Mouse (Mus musculus) forebrain, embryonic 12.5 days (tissue): ENCODE results near the gene Srcin1. TPM values are rescaled to one million over a fixed set of nuclear protein-coding genes. Genes with fewer than 3 reads are reported as not detected.
A peak's percentile ranks its signal among the peaks of the same experiment; 100 is the strongest.

Experiments
- ATAC-seq: fragments of 200-750 bp; cut with Nextera tagmentation; 2 replicates; pipeline ENCODE4 v1.8.0; 2017; ENCODE audit warnings: moderate TSS enrichment; ENCODE audit not compliant: low FRiP score
- H3K27ac ChIP-seq: fragments of 300-500 bp; sonication (generic); 2 replicates; pipeline ENCODE4 v1.5.1; 2016; ENCODE audit warnings: mild to moderate bottlenecking
- H3K27me3 ChIP-seq: fragments of 300-500 bp; sonication (generic); 2 replicates; pipeline ENCODE4 v1.6.1; 2016; ENCODE audit warnings: mild to moderate bottlenecking
- H3K36me3 ChIP-seq: fragments of 300-500 bp; sonication (generic); replicated peaks from 2 replicates; pipeline ENCODE4 v1.6.1; 2016; ENCODE audit warnings: mild to moderate bottlenecking
- H3K4me1 ChIP-seq: fragments of 300-500 bp; sonication (generic); 2 replicates; pipeline ENCODE4 v1.6.1; 2016
- H3K4me2 ChIP-seq: fragments of 300-500 bp; sonication (generic); 2 replicates; pipeline ENCODE4 v1.6.1; 2016; ENCODE audit warnings: mild to moderate bottlenecking, moderate library complexity
- H3K4me3 ChIP-seq: fragments of 300-500 bp; sonication (generic); replicated peaks from 2 replicates; pipeline ENCODE4 v1.5.1; 2016; ENCODE audit warnings: mild to moderate bottlenecking
- H3K9ac ChIP-seq: fragments of 300-500 bp; sonication (generic); 2 replicates; pipeline ENCODE4 v1.6.1; 2016; ENCODE audit warnings: mild to moderate bottlenecking
- H3K9me3 ChIP-seq: fragments of 300-500 bp; sonication (generic); 2 replicates; pipeline ENCODE4 v1.6.1; 2016
- WGBS: fragments of 180-500 bp; shearing (Covaris S2); methylation state at CpG from one replicate; pipeline ENCODE4 v1.1.7; 2016; 5-methylcytosine and 5-hydroxymethylcytosine counted together
- polyA plus RNA-seq: library from polyadenylated mRNA; unstranded; fragments of >200 nt; fragmentation: Nextera tagmentation; extraction: Ambion mirVana; gene quantifications from 2 replicates; pipeline ENCODE4 v1.2.1, GENCODE M21; 2016

Gene Srcin1
- polyA plus RNA-seq = 5.2 and 5.7 TPM in 2 replicates

GRCm38 (mm10) chr11:97576136-97576906, at the start of gene Srcin1:
Srcin1 (minus strand) TSS chr11:97576186.
- H3K4me2 ChIP-seq = peak within 1 kb of the TSS; percentile 85
- peak within 1 kb of the TSS; percentile 95 for H3K9ac ChIP-seq
- peaks cover 61% of the 10 kb centered on the region for H3K4me1 ChIP-seq
- no peaks in the 10 kb centered on the region for H3K36me3 ChIP-seq
- H3K27me3 ChIP-seq = peaks cover 28% of the 10 kb centered on the region
- H3K27ac ChIP-seq = peak within 1 kb of the TSS; percentile 96
- no peak for ATAC-seq
- 33% methylated on average over 9 of the region's 9 CpGs for WGBS
- peak within 1 kb of the TSS; percentile 76 for H3K4me3 ChIP-seq
- no peaks in the 10 kb centered on the region for H3K9me3 ChIP-seq

GRCm38 (mm10) chr11:97625551-97625950, 49.6 kb upstream of the Srcin1 start:
- H3K27ac ChIP-seq = no peak overlapping the region
- peaks cover 77% of the 10 kb centered on the region for H3K27me3 ChIP-seq
- H3K36me3 ChIP-seq = no peaks in the 10 kb centered on the region
- no peaks in the 10 kb centered on the region for H3K9me3 ChIP-seq
- 83% methylated on average over 5 of the region's 5 CpGs for WGBS
- no peak for ATAC-seq
- H3K4me1 ChIP-seq = peaks cover 39% of the 10 kb centered on the region
- H3K4me2 ChIP-seq = no peak overlapping the region
- no peak overlapping the region for H3K9ac ChIP-seq
- H3K4me3 ChIP-seq = no peak overlapping the region

GRCm38 (mm10) chr11:97623166-97623565, 47.2 kb upstream of the Srcin1 start:
- Histone ChIP-seq H3K9ac (no peak overlapping the region), H3K27ac (no peak overlapping the region), H3K4me1 (peaks cover 30% of the 10 kb centered on the region), H3K9me3 (no peaks in the 10 kb centered on the region), H3K4me3 (no peak overlapping the region), H3K36me3 (no peaks in the 10 kb centered on the region), H3K4me2 (no peak overlapping the region), H3K27me3 (peaks cover 63% of the 10 kb centered on the region)
- WGBS = 65% methylated on average over 9 of the region's 9 CpGs
- no peak for ATAC-seq

GRCm38 (mm10) chr11:97622440-97622839, 46.5 kb upstream of the Srcin1 start:
- no peak overlapping the region for H3K9ac ChIP-seq

GRCm38 (mm10) chr11:97619391-97619795, 43.4 kb upstream of the Srcin1 start:
- Histone ChIP-seq H3K9ac (no peak overlapping the region), H3K4me2 (no peak overlapping the region), H3K4me3 (no peak overlapping the region), H3K9me3 (no peaks in the 10 kb centered on the region), H3K27ac (no peak overlapping the region), H3K27me3 (peaks cover 55% of the 10 kb centered on the region), H3K36me3 (no peaks in the 10 kb centered on the region), H3K4me1 (peaks cover 9% of the 10 kb centered on the region; the same call in 1 of the 2 replicates)
- ATAC-seq = 0 out of 2 replicates have a peak, but pooled peaks have one; percentile 51
- 39% methylated on average over 5 of the region's 5 CpGs for WGBS

More at GRCm38 (mm10) chr11:97622440-97622839, 46.5 kb upstream of the Srcin1 start:
- no peak overlapping the region for H3K4me3 ChIP-seq
- peaks cover 63% of the 10 kb centered on the region for H3K27me3 ChIP-seq
- WGBS = 2% methylated on average over 6 of the region's 6 CpGs
- H3K9me3 ChIP-seq = no peaks in the 10 kb centered on the region
- H3K4me2 ChIP-seq = no peak overlapping the region
- H3K36me3 ChIP-seq = no peaks in the 10 kb centered on the region
- peaks cover 23% of the 10 kb centered on the region for H3K4me1 ChIP-seq
- ATAC-seq = peak; percentile 69
- H3K27ac ChIP-seq = no peak overlapping the region

GRCm38 (mm10) chr11:97618368-97618767, 42.4 kb upstream of the Srcin1 start:
- Histone ChIP-seq H3K4me3 (no peak overlapping the region), H3K27me3 (peaks cover 44% of the 10 kb centered on the region), H3K9me3 (no peaks in the 10 kb centered on the region), H3K4me1 (peaks cover 9% of the 10 kb centered on the region; the same call in 1 of the 2 replicates), H3K9ac (no peak overlapping the region), H3K27ac (no peak overlapping the region), H3K36me3 (no peaks in the 10 kb centered on the region), H3K4me2 (no peak overlapping the region)
- 65% methylated on average over 11 of the region's 11 CpGs for WGBS
- no peak for ATAC-seq

GRCm38 (mm10) chr11:97615276-97615675, 39.3 kb upstream of the Srcin1 start:
- WGBS = 81% methylated on average over 4 of the region's 4 CpGs
- Histone ChIP-seq H3K9me3 (no peaks in the 10 kb centered on the region), H3K4me2 (no peak overlapping the region), H3K4me1 (peaks cover 9% of the 10 kb centered on the region; the same call in 1 of the 2 replicates), H3K36me3 (no peaks in the 10 kb centered on the region), H3K27ac (no peak overlapping the region), H3K4me3 (no peak overlapping the region), H3K9ac (no peak overlapping the region), H3K27me3 (peaks cover 39% of the 10 kb centered on the region)
- ATAC-seq = no peak

- no peak overlapping the region for H3K27ac ChIP-seq
- no peak overlapping the region for H3K4me3 ChIP-seq
- H3K27me3 ChIP-seq = peaks cover 14% of the 10 kb centered on the region; the same call in 1 of the 2 replicates
These were observed 35.1 kb upstream of the Srcin1 start for GRCm38 (mm10) chr11:97611076-97611475.

GRCm38 (mm10) chr11:97609743-97610142, 33.8 kb upstream of the Srcin1 start:
- no peak for ATAC-seq
- Histone ChIP-seq H3K27ac (no peak overlapping the region), H3K4me1 (no peaks in the 10 kb centered on the region), H3K4me2 (no peak overlapping the region), H3K36me3 (no peaks in the 10 kb centered on the region), H3K27me3 (peaks cover 8% of the 10 kb centered on the region; the same call in 1 of the 2 replicates), H3K9ac (no peak overlapping the region), H3K9me3 (no peaks in the 10 kb centered on the region), H3K4me3 (no peak overlapping the region)
- 91% methylated on average over 13 of the region's 13 CpGs for WGBS

More at GRCm38 (mm10) chr11:97611076-97611475, 35.1 kb upstream of the Srcin1 start:
- no peaks in the 10 kb centered on the region for H3K4me1 ChIP-seq
- no peaks in the 10 kb centered on the region for H3K36me3 ChIP-seq
- 81% methylated on average over 8 of the region's 8 CpGs for WGBS
- H3K4me2 ChIP-seq = no peak overlapping the region
- ATAC-seq = no peak
- no peak overlapping the region for H3K9ac ChIP-seq
- H3K9me3 ChIP-seq = no peaks in the 10 kb centered on the region

GRCm38 (mm10) chr11:97608933-97609332, 32.9 kb upstream of the Srcin1 start:
- H3K27ac ChIP-seq = no peak overlapping the region
- no peaks in the 10 kb centered on the region for H3K4me1 ChIP-seq
- WGBS = 68% methylated on average over 4 of the region's 4 CpGs
- no peak overlapping the region for H3K4me2 ChIP-seq
- H3K27me3 ChIP-seq = peaks cover 10% of the 10 kb centered on the region; the same call in 1 of the 2 replicates
- no peaks in the 10 kb centered on the region for H3K9me3 ChIP-seq
- no peaks in the 10 kb centered on the region for H3K36me3 ChIP-seq
- no peak for ATAC-seq
- no peak overlapping the region for H3K4me3 ChIP-seq
- H3K9ac ChIP-seq = no peak overlapping the region

GRCm38 (mm10) chr11:97607056-97607725, 31.2 kb upstream of the Srcin1 start:
- no peaks in the 10 kb centered on the region for H3K36me3 ChIP-seq
- no peak overlapping the region for H3K27ac ChIP-seq
- H3K27me3 ChIP-seq = peaks cover 10% of the 10 kb centered on the region; the same call in 1 of the 2 replicates
- H3K4me1 ChIP-seq = peaks cover 4% of the 10 kb centered on the region; the same call in 1 of the 2 replicates
- no peak overlapping the region for H3K4me3 ChIP-seq
- ATAC-seq = no peak
- H3K4me2 ChIP-seq = no peak overlapping the region
- 97% methylated on average over 8 of the region's 8 CpGs for WGBS
- H3K9me3 ChIP-seq = no peaks in the 10 kb centered on the region
- no peak overlapping the region for H3K9ac ChIP-seq

- Histone ChIP-seq H3K36me3 (no peaks in the 10 kb centered on the region), H3K4me1 (peaks cover 9% of the 10 kb centered on the region; the same call in 1 of the 2 replicates), H3K9me3 (no peaks in the 10 kb centered on the region), H3K4me2 (no peak overlapping the region), H3K4me3 (no peak overlapping the region), H3K27ac (no peak overlapping the region), H3K9ac (no peak overlapping the region), H3K27me3 (0 out of 2 replicates have a peak, but pooled peaks cover 5% of the 10 kb centered on the region)
- WGBS = 83% methylated on average over 10 of the region's 10 CpGs
- no peak for ATAC-seq
These were observed 27.9 kb upstream of the Srcin1 start for GRCm38 (mm10) chr11:97603891-97604290.
